Mouse (Mus musculus) layer of hippocampus, postnatal 14 days (tissue): ENCODE results near the gene Arih1. TPM values are rescaled to one million over a fixed set of nuclear protein-coding genes. Genes with fewer than 3 reads are reported as not detected.

ENCODE experiments used
- DNase-seq, 2 experiments: peaks; one replicate each; pipeline ENCODE4 v3.0.0; 2021 to 2022; ENCODE audit warnings: low spot score in 2 of 2, mixed read lengths in 1 of 2
- long read RNA-seq, 2 experiments: library from polyadenylated mRNA; stranded (forward); transcript quantifications; one replicate each; pipeline ENCODE4 v2.0.0; 2021
- total RNA-seq, 2 experiments: library from RNA; stranded (reverse); gene quantifications; 2 replicates each; pipeline ENCODE4 v1.2.3; 2021

Arih1 gene
- total RNA-seq = 10 to 100 TPM; 91.1 to 93.3 TPM
- long read RNA-seq, experiment 1, full-length matches to known transcripts = 13 of 18 reads
- long read RNA-seq, experiment 1, partial matches to known transcripts = 1 of 18 reads
- long read RNA-seq, experiment 1, other reads (novel, unspliced or antisense) = 4 of 18 reads
- long read RNA-seq, experiment 2, full-length matches to known transcripts = 20 of 25 reads
- long read RNA-seq, experiment 2, partial matches to known transcripts = 1 of 25 reads
- long read RNA-seq, experiment 2, other reads (novel, unspliced or antisense) = 4 of 25 reads

GRCm38 (mm10) chr9:59486549-59487065 is at the start of gene Arih1:
TSS of gene Arih1 (minus strand) at chr9:59486618.
- peak; percentile 98 to 99 for DNase-seq

DNA sequence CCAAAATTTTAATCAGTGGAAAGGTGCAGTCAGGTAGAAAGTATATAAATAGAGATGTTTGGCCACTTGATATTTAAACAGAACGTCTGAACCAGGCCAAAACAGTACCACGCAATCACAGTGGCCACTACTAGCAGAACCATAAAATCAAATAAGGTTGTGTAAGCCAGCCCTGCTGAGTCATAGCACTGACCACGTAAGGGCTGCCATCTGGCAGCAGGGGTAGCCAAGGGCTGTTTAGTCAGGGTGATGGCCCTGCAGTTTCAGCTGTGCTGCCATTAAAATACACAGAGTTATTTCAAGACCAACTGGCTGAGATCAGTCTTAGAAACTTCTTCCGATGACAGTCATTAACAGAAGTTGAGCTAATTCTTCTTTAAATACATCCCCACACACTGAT is 47.5 kb upstream of the Arih1 start:
- no peak for DNase-seq

DNA sequence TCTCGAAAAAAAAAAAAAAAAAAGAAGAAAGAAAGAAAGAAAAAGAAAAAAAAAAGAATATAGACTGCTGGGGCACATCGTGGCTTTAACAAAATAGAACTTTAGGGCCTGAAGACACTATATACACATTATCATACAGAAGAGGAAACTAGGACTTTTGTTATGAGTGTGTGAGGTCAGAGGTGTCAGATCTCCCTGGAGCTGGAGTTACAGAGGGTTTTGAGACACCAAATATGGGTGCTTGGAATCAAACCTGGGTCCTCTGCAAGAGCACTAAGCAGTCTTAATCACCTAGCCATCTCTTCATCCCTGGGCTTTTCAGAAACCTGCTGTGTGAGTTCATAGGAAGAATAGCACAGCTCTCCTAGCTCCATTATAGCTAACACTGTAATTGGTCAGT is 47.0 kb upstream of the Arih1 start:
- no peak for DNase-seq

DNA sequence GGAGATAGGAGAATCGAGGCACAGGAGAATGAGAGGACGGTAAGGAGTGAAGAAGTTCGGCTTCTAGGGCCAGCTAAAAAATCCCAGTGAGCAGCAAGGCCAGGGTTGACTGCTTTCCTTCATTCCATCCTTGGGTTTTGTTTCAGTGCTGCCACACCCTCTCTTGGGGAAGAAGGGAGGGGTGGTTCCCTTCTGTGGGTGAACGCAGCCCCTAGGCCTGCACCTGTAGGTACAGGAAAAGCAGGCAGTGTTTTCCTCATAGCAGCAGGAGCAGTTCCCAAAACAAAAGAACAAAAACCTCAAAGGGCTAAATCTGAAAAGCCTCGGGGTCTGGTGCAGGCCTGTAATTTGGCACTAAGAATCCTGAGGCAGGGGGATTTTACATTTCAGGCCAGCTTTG is 45.2 kb upstream of the Arih1 start:
- DNase-seq = no peak

- DNase-seq = no peak
Observed at GRCm38 (mm10) chr9:59528274-59528673, 41.9 kb upstream of the Arih1 start.

- no peak for DNase-seq
Observed at GRCm38 (mm10) chr9:59527580-59527979, 41.2 kb upstream of the Arih1 start.

- no peak for DNase-seq
Observed at GRCm38 (mm10) chr9:59526727-59527126, 40.3 kb upstream of the Arih1 start.

- DNase-seq = no peak
Observed at GRCm38 (mm10) chr9:59522906-59523305, 36.5 kb upstream of the Arih1 start.

GRCm38 (mm10) chr9:59519396-59519795 is 33.0 kb upstream of the Arih1 start:
- DNase-seq = no peak

DNA sequence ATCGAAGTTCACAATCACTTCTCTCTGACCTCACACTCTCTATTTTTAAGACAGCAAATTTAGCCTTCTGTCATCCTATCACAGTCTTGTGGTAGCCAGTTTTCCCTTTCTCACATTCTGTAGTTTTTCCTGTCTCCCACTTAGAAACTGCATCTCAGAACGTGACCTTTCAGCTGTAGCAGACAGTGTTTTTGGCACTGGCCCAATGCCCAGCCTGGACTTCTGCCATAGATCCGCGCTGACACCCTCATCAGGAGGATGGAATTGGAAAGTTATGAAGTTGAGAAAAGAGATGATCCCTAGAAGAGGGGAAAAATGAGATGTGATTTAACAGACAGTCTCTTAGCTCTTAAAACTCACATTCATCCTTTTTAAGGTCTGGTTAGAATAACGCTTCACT is 32.6 kb upstream of the Arih1 start:
- no peak for DNase-seq

- no peak for DNase-seq
Observed at GRCm38 (mm10) chr9:59517127-59517526, 30.7 kb upstream of the Arih1 start.

- no peak for DNase-seq
Observed at GRCm38 (mm10) chr9:59515069-59515468, 28.7 kb upstream of the Arih1 start.

DNA sequence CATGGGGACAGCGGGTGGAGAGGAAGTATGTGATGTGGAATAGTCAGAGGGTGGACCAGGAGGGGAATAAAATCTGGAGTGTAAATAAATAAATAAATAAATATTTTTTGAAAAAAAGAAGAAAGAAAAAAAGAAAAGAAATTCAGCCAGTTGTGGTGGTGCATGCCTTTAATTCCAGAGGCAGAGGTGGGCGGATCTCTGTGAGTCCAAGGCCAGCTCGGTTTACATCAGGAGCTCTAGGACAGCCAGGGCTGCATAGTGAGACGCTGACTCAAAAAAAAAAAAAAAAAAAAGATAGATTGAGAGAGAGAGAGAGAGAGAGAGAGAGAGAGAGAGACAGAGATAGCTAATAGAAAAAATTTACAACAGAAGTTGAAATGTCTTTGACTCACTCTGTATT is 26.0 kb upstream of the Arih1 start:
- DNase-seq = no peak

DNA sequence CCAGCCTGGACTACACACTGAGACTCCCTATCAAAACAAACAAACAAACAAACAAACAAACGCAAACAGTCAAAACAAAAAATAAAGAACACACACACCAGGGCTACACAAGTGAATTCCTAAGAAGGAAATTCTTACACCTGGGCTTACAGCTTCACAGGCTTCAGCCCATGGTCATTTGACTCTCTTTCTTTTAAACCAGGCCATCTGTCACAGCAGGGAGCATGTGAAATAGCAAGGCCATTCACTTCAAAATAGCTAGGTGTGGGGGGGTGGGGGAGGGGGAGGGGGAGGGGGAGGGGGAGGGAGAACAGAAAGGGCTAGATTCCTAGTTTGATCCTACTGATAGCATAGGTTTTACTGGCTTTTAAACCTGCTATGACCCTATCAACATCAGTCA is 21.7 kb upstream of the Arih1 start:
- DNase-seq = no peak

DNA sequence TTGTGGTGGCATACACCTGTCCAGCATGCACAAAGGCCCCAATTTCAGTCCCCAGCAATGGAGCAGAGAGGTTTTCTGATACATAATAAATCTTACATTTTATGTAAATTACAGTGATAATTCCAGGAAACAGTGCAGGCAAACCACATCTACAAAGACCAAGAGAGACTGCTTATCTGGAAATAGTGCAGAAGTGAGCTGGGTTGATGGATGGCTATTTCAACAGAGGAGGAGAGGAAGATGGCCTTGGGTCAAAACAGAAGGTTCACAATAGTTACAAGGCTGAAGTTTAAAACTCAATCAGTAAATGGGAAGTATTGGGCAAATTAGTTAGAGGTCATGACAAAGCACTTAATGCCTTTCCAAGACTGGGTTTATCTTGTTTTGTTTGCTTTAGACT is 913 bp upstream of the Arih1 start:
- DNase-seq = no peak

- DNase-seq = no peak
Observed at GRCm38 (mm10) chr9:59486076-59486518, 321 bp downstream of the Arih1 start.

DNA sequence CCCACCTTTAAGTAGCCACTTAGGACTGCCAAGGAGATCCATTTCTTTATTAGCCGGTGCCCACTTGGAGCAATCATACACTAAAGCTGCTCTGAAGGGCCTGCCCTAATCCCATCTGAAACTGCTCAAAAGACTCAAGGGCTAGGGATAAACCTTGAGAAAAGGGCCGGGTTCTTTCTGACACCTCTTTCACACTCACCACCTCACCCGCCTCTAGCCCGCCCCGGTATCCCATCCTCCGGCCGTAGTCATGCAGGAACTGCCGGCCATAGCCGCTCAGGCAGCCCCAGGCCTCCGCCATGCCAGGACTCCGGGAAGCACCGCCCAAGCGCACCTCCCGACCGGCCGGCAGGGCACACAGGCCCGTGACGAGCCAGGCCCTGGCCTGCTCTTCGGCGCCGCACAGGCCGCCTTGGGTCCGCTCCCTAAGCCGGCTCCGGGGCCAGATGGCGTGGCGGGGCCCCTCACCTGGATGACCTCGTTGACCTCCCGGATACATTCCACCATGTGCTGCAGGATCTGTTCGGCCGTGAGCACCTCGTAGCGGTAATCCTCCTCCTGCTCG is 825 bp downstream of the Arih1 start:
- DNase-seq = peak; percentile 29 to 46

DNA sequence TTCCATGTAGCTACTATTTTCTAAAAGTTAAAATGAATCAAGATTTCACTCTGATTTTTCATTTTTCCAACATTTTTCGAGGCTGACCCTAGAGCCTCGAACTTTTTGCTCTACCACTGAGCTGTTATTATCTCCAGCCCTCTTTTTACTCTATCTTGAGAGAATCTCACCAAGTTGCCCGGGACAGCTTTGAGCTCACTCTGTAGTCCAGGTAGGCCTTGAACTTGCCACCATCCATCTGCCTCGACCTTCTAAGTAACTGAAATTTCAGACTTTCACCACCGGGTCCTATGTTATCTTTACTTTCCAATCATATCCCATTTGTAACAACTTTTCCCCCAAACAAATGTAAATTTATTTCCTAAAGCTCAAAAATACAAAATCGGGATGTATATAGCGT is 1.7 kb downstream of the Arih1 start:
- DNase-seq = no peak

GRCm38 (mm10) chr9:59482419-59482818 is 4.0 kb downstream of the Arih1 start:
- DNase-seq = no peak

DNA sequence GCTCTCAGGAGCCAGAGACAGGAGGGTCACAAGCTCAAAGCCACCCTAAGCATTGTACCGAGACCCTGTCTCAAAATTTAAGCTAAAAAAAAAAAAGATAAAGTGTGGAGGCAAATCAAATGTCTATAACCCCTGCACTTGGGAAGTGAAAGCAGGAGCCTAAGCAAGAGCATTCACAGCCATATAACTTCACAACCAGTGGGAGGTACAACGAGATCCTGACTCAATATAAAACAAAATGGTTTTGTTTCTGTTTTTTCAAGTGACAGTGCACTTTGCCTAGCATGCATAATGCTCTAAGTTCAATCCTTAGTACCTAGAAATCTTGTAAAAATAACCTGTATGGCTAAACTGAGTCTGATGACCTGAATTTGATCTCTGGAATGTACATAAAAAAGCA is 9.8 kb downstream of the Arih1 start:
- no peak for DNase-seq

GRCm38 (mm10) chr9:59474838-59475237 is 11.6 kb downstream of the Arih1 start:
- DNase-seq = no peak

GRCm38 (mm10) chr9:59473171-59473570 is 13.2 kb downstream of the Arih1 start:
- no peak for DNase-seq

DNA sequence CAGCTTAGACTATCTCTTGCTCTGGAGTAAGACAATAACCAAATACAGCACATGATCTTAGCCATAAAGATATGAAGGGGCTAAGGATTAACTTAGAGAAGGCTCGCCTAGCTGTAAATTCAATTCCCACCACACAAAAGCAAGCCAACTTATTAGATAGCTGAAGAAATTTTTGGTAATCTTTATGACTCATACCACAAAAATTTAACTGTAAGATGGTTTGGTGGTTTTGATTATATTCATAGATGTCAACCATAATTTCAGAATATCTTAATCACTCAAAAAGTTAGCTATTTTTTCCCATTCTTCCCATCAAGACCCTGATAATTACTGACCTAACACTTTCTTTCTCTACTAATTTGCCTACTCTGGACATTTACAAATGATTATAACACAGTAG is 17.0 kb downstream of the Arih1 start:
- DNase-seq = no peak
